Mouse (Mus musculus) intestine, embryonic 14.5 days (tissue): ENCODE measurements at regions not wholly inside any gene's neighbourhood (a gene's known extent, or its start where the extent isn't known, plus 50 kb on each side); places are given as distances from the start of the nearest gene placed in this dataset.

ENCODE experiments used
- ATAC-seq: fragments of 200-750 bp; cut with Nextera tagmentation; replicated peaks from 2 replicates; pipeline ENCODE4 v1.8.0; 2017; ENCODE audit warnings: low read depth, moderate number of reproducible peaks, moderate TSS enrichment, moderate library complexity; ENCODE audit not compliant: low FRiP score, low TSS enrichment
- DNase-seq: peaks from one replicate; pipeline ENCODE4 v3.0.0-alpha.2; 2018; ENCODE audit warnings: low spot score
- H3K27ac ChIP-seq: fragments of 300-500 bp; sonication (generic); 2 replicates; pipeline ENCODE4 v1.5.1; 2014; ENCODE audit warnings: low read depth, mild to moderate bottlenecking, control low read depth
- H3K27me3 ChIP-seq: fragments of 300-500 bp; sonication (generic); replicated peaks from 2 replicates; pipeline ENCODE4 v1.6.1; 2014; ENCODE audit warnings: low read length, control low read depth; ENCODE audit not compliant: control insufficient read depth, insufficient read depth
- H3K36me3 ChIP-seq: fragments of 300-500 bp; sonication (generic); 2 replicates; pipeline ENCODE4 v1.6.1; 2014; ENCODE audit warnings: low read length, control low read depth; ENCODE audit not compliant: control insufficient read depth, insufficient read depth
- H3K4me1 ChIP-seq: fragments of 300-500 bp; sonication (generic); replicated peaks from 2 replicates; pipeline ENCODE4 v1.6.1; 2014; ENCODE audit warnings: low read length, control low read depth, mixed read lengths; ENCODE audit not compliant: control insufficient read depth, insufficient read depth
- H3K4me2 ChIP-seq: fragments of 300-500 bp; sonication (generic); 2 replicates; pipeline ENCODE4 v1.6.1; 2014; ENCODE audit warnings: low read length
- H3K4me3 ChIP-seq: fragments of 300-500 bp; sonication (generic); 2 replicates; pipeline ENCODE4 v1.5.1; 2014; ENCODE audit warnings: low read depth, low read length, control low read depth, mixed read lengths
- H3K9ac ChIP-seq: fragments of 300-500 bp; sonication (generic); 2 replicates; pipeline ENCODE4 v1.6.1; 2014; ENCODE audit warnings: mild to moderate bottlenecking, low read length
- H3K9me3 ChIP-seq: fragments of 300-500 bp; sonication (generic); 2 replicates; pipeline ENCODE4 v1.6.1; 2016; ENCODE audit warnings: low read length, control low read depth; ENCODE audit not compliant: control insufficient read depth
- WGBS: fragments of 180-500 bp; shearing (Covaris S2); extraction: QIAGEN DNeasy Blood & Tissue Kit; methylation state at CpG from one replicate; pipeline ENCODE4 v1.1.7; 2014; 5-methylcytosine and 5-hydroxymethylcytosine counted together

DNA sequence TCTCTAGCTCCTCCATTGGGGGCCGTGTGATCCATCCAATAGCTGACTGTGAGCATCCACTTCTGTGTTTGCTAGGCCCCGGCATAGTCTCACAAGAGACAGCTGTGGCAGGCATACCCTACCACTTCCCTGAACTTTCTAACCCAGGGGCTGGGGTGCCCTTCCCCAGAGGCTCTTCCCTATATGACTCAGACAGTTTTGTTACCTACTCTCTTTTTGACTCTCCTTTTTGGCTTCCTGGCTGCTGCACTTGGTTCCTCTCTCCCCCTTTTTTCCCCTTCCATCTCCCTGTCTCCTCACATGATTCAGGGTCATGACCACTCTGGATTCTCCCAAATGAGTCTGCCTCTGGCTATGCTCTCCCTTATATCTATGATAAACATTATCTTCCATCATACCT lies 223.8 kb downstream of the Papss1 start:
- no peak overlapping the region for H3K27ac ChIP-seq
- no peak overlapping the region for H3K9ac ChIP-seq
- H3K27me3 ChIP-seq: no peaks in the 10 kb centered on the region
- H3K4me1 ChIP-seq: no peaks in the 10 kb centered on the region
- no peaks in the 10 kb centered on the region for H3K9me3 ChIP-seq
- no peak overlapping the region for H3K4me2 ChIP-seq
- ATAC-seq: no peak
- H3K4me3 ChIP-seq: no peak overlapping the region
- no peaks in the 10 kb centered on the region for H3K36me3 ChIP-seq
- WGBS: 100% methylated on average over 1 of the region's 2 CpGs
- DNase-seq: no peak

DNA sequence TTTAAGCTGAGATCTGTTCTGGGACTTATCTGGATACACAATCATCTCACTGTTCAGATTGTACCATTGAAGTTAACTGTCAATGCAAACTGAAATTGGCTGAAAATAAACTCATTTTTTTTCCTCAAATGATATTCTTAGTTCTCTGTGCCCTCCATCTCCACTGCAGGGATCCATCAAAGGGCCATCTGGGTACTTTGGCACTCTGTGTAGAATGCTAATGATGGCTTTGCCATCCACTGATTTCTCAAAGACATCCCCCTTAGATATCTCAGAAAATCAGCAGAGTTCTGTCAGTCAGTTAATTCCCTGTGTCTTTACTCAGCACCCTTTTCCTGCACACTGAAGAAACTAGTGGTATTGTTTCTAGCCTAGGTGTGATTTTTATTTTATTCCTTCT lies 224.6 kb downstream of the Papss1 start:
- no peaks in the 10 kb centered on the region for H3K9me3 ChIP-seq
- no peaks in the 10 kb centered on the region for H3K27me3 ChIP-seq
- no peak overlapping the region for H3K4me2 ChIP-seq
- DNase-seq (no peak), ATAC-seq (no peak)
- no peak overlapping the region for H3K4me3 ChIP-seq
- no peaks in the 10 kb centered on the region for H3K36me3 ChIP-seq
- no peak overlapping the region for H3K27ac ChIP-seq
- H3K4me1 ChIP-seq: no peaks in the 10 kb centered on the region
- H3K9ac ChIP-seq: no peak overlapping the region

DNA sequence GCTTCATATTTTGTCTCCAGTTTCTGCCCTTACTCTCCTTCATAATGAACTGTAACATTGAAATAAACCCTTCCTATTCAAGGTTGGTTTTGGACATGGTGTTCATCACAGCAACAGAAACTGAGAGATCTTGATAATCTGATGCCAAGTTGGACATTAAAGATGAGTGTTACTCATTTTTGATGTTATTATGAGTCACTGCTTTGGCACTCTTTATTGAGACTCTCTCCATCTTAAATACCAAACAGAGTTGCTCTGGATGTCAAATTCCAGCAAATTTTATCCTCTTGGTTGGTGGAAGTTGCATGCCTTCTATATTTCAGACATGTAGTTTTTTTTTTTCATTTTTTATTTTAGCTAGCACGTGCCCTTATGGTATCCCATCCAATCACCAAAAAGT lies 229.5 kb downstream of the Papss1 start:
- H3K27ac ChIP-seq: no peak overlapping the region
- no peak overlapping the region for H3K9ac ChIP-seq
- no peaks in the 10 kb centered on the region for H3K36me3 ChIP-seq
- no peaks in the 10 kb centered on the region for H3K27me3 ChIP-seq
- H3K4me1 ChIP-seq: no peaks in the 10 kb centered on the region
- ATAC-seq (no peak), DNase-seq (no peak)
- H3K9me3 ChIP-seq: no peaks in the 10 kb centered on the region
- WGBS: 93% methylated on average over 1 of the region's 1 CpGs
- no peak overlapping the region for H3K4me3 ChIP-seq
- H3K4me2 ChIP-seq: no peak overlapping the region

- ATAC-seq: no peak
- H3K4me1 ChIP-seq: no peaks in the 10 kb centered on the region
Observed at GRCm38 (mm10) chr3:131795108-131796005, 230.8 kb downstream of the Papss1 start.

GRCm38 (mm10) chr3:131799774-131800173 lies 235.2 kb downstream of the Papss1 start:
- Histone ChIP-seq H3K27me3 (no peaks in the 10 kb centered on the region), H3K4me2 (no peak overlapping the region), H3K9ac (no peak overlapping the region), H3K4me3 (no peak overlapping the region), H3K27ac (no peak overlapping the region), H3K9me3 (no peaks in the 10 kb centered on the region), H3K4me1 (no peaks in the 10 kb centered on the region), H3K36me3 (no peaks in the 10 kb centered on the region)
- WGBS: 59% methylated on average over 4 of the region's 4 CpGs
- DNase-seq (no peak), ATAC-seq (no peak)

More at GRCm38 (mm10) chr3:131795108-131796005, 230.8 kb downstream of the Papss1 start:
- Histone ChIP-seq H3K4me2 (no peak overlapping the region), H3K27ac (no peak overlapping the region), H3K9me3 (no peaks in the 10 kb centered on the region), H3K36me3 (no peaks in the 10 kb centered on the region), H3K9ac (no peak overlapping the region), H3K4me3 (no peak overlapping the region), H3K27me3 (no peaks in the 10 kb centered on the region)
- 55% methylated on average over 10 of the region's 10 CpGs for WGBS
- no peak for DNase-seq

- DNase-seq (no peak), ATAC-seq (no peak)
- H3K36me3 ChIP-seq: no peaks in the 10 kb centered on the region
- no peak overlapping the region for H3K9ac ChIP-seq
- H3K9me3 ChIP-seq: no peaks in the 10 kb centered on the region
- H3K4me1 ChIP-seq: no peaks in the 10 kb centered on the region
- no peaks in the 10 kb centered on the region for H3K27me3 ChIP-seq
- H3K4me2 ChIP-seq: no peak overlapping the region
- no peak overlapping the region for H3K27ac ChIP-seq
- 75% methylated on average over 3 of the region's 3 CpGs for WGBS
- no peak overlapping the region for H3K4me3 ChIP-seq
Observed at GRCm38 (mm10) chr3:131801551-131801950, 237.0 kb downstream of the Papss1 start.

DNA sequence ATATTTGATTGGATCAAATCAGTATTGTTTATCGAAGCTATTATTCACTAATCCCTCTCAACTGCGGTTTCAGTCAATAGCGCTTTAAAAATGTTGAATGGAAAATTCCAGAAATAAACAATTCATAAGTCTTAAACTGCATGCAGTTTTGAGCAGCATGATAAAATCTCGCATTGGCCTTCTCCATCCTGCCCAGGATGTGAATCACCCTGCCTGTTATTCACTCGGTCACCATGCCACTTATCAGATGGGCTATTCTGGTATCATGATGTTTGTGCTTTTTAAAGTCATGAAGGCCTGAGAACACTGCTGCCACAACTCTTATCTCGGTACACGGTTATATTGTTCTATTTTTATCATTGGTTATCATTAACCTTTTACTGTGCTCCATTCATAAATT lies 238.3 kb downstream of the Papss1 start:
- no peaks in the 10 kb centered on the region for H3K4me1 ChIP-seq
- H3K4me3 ChIP-seq: no peak overlapping the region
- H3K4me2 ChIP-seq: no peak overlapping the region
- no peaks in the 10 kb centered on the region for H3K36me3 ChIP-seq
- H3K9ac ChIP-seq: no peak overlapping the region
- no peak overlapping the region for H3K27ac ChIP-seq
- DNase-seq (no peak), ATAC-seq (no peak)
- H3K27me3 ChIP-seq: no peaks in the 10 kb centered on the region
- WGBS: 61% methylated on average over 7 of the region's 7 CpGs
- H3K9me3 ChIP-seq: no peaks in the 10 kb centered on the region

DNA sequence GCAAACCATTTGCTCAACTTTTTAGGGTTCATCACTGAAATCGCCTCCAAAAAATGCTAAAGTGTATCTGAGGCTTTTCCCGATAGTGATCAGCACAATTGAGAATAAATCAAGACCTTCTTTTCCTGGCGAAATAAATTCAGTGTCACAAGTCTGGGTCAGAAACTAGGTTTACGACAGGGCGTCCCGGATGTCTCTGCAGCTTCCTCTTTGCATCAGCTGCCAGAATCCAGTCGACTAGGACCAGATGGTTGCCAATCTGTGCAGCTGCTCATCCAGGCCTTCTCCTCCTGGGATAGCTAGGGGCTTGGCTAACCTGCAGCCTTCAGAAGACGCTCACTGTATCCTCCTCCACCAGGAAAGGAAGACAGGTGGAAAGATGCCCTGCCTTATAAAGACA lies 243.6 kb downstream of the Papss1 start:
- DNase-seq (no peak), ATAC-seq (no peak)
- 61% methylated on average over 8 of the region's 8 CpGs for WGBS
- Histone ChIP-seq H3K9ac (no peak overlapping the region), H3K36me3 (no peaks in the 10 kb centered on the region), H3K27me3 (no peaks in the 10 kb centered on the region), H3K4me1 (no peaks in the 10 kb centered on the region), H3K27ac (no peak overlapping the region), H3K4me3 (no peak overlapping the region), H3K9me3 (no peaks in the 10 kb centered on the region), H3K4me2 (no peak overlapping the region)

GRCm38 (mm10) chr3:131812968-131813367 lies 248.4 kb downstream of the Papss1 start:
- Histone ChIP-seq H3K27ac (no peak overlapping the region), H3K4me1 (no peaks in the 10 kb centered on the region), H3K4me2 (no peak overlapping the region), H3K36me3 (no peaks in the 10 kb centered on the region), H3K27me3 (no peaks in the 10 kb centered on the region), H3K9me3 (no peaks in the 10 kb centered on the region), H3K4me3 (no peak overlapping the region), H3K9ac (no peak overlapping the region)
- 55% methylated on average over 6 of the region's 6 CpGs for whole genome bisulfite sequencing
- no peak for ATAC-seq
- DNase-seq: no peak
